Mouse (Mus musculus) limb, embryonic 14.5 days (tissue): ENCODE results near the gene Kdelc1. TPM values are rescaled to one million over a fixed set of nuclear protein-coding genes. Genes with fewer than 3 reads are reported as not detected.

ENCODE experiments used
- ATAC-seq: fragments of 200-750 bp; cut with Nextera tagmentation; 2 replicates; pipeline ENCODE4 v1.8.0; 2017; ENCODE audit warnings: low read depth, moderate number of reproducible peaks, moderate TSS enrichment; ENCODE audit not compliant: low FRiP score
- DNase-seq: peaks from one replicate; pipeline ENCODE4 v3.0.0-alpha.2; 2015; ENCODE audit warnings: low spot score
- H3K27ac ChIP-seq: fragments of 300-500 bp; sonication (generic); replicated peaks from 2 replicates; pipeline ENCODE4 v1.5.1; 2014; ENCODE audit warnings: low read depth, mild to moderate bottlenecking, low read length, moderate library complexity, mixed read lengths
- H3K27me3 ChIP-seq: fragments of 300-500 bp; sonication (generic); 2 replicates; pipeline ENCODE4 v1.6.1; 2014; ENCODE audit warnings: low read length, mixed read lengths; ENCODE audit not compliant: control insufficient read depth, insufficient read depth
- H3K36me3 ChIP-seq: fragments of 300-500 bp; sonication (generic); 2 replicates; pipeline ENCODE4 v1.6.1; 2014; ENCODE audit warnings: mild to moderate bottlenecking, low read length, moderate library complexity, mixed read lengths; ENCODE audit not compliant: control insufficient read depth, insufficient read depth
- H3K4me1 ChIP-seq: fragments of 300-500 bp; sonication (generic); 2 replicates; pipeline ENCODE4 v1.6.1; 2014; ENCODE audit warnings: antibody characterized with exemption, low read length, mixed read lengths; ENCODE audit not compliant: control insufficient read depth, insufficient read depth
- H3K4me2 ChIP-seq: fragments of 300-500 bp; sonication (generic); replicated peaks from 2 replicates; pipeline ENCODE4 v1.6.1; 2014; ENCODE audit warnings: low read depth, mild to moderate bottlenecking, low read length, moderate library complexity; ENCODE audit not compliant: severe bottlenecking
- H3K4me3 ChIP-seq: fragments of 300-500 bp; sonication (generic); replicated peaks from 2 replicates; pipeline ENCODE4 v1.5.1; 2014; ENCODE audit warnings: low read length
- H3K9ac ChIP-seq: fragments of 300-500 bp; sonication (generic); 2 replicates; pipeline ENCODE4 v1.6.1; 2014; ENCODE audit warnings: mild to moderate bottlenecking, low read depth, low read length, moderate library complexity; ENCODE audit not compliant: severe bottlenecking
- H3K9me3 ChIP-seq: fragments of 300-500 bp; sonication (generic); 2 replicates; pipeline ENCODE4 v1.6.1; 2016; ENCODE audit warnings: low read length; ENCODE audit not compliant: control insufficient read depth
- POLR2A ChIP-seq: fragments of 200-500 bp; IDR thresholded peaks from 2 replicates; pipeline ENCODE4 v1.8.0; 2012; ENCODE audit warnings: inconsistent platforms, mild to moderate bottlenecking, moderate library complexity, borderline replicate concordance; ENCODE audit not compliant: insufficient read depth, insufficient read length; ENCODE audit errors: extremely low read depth
- WGBS: fragments of 180-500 bp; shearing (Covaris S2); extraction: QIAGEN DNeasy Blood & Tissue Kit; methylation state at CpG from one replicate; pipeline ENCODE4 v1.1.7; 2014; 5-methylcytosine and 5-hydroxymethylcytosine counted together
- polyA plus RNA-seq, 2 experiments: library from polyadenylated mRNA; depleted of rRNA in 1 of 2; stranded (reverse) in 1 of 2; unstranded in 1 of 2; fragments of >200 nt; fragmentation: Nextera tagmentation in 1 of 2; extraction: Ambion mirVana in 1 of 2; gene quantifications; 2 replicates each; pipeline versions ENCODE4 v1.2.1 to v1.2.3; 2012 to 2014

Kdelc1 gene
- polyA plus RNA-seq, 2 experiments, result 68.3 to 69.7 TPM

DNA sequence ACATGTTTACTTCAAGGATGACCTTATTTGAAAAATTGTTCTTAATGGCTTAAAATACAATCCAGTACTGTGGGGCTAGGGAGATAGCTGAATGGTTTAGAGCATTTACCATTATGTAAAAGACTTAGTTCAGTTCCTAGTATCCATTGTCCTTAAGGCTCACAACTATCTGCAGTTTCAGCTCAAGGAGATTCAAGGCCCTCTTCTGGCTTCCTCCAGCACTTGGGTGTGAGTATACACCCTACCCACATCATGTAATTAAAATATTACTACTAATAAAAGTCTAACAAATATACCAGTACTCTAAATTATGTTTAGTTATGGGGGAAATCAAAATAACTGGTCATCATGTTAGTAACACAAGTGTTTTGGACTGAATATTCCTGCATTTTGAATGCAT lies 1.0 kb downstream of the Kdelc1 start:
- Histone ChIP-seq H3K4me3 (peak overlapping the region; percentile 63), H3K9ac (peak overlapping the region; percentile 87; the same call in 1 of the 2 replicates)

DNA sequence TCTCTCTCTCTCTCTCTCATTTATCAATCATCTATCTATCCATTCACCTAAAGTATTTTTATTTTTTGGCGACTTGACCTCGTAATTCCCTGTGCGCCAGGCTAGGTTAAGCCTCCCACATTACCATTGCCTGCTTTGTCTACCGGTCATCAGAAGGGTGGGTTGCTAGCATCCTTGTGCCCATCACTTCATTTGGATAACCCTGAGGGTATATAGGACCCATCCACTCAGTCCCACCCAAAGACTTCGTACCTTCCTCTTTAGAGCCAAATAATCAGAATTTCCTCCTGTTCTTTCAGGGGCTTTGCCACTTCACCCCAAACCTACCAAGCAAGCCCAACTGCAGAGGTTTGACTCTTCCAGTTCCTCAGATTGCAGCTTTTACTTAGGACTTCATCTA lies 15.7 kb downstream of the Kdelc1 start:
- peaks cover 30% of the 10 kb centered on the region for H3K36me3 ChIP-seq
- DNase-seq, result no peak
- WGBS, result 10% methylated on average over 5 of the region's 5 CpGs
- no peak overlapping the region for H3K27ac ChIP-seq
- no peaks in the 10 kb centered on the region for H3K9me3 ChIP-seq
- peak overlapping the region; percentile 54 for H3K4me2 ChIP-seq
- H3K9ac ChIP-seq, result peak overlapping the region; percentile 56
- TF ChIP-seq POLR2A, result no peak
- peaks cover 3% of the 10 kb centered on the region; the same call in 1 of the 2 replicates for H3K4me1 ChIP-seq
- H3K4me3 ChIP-seq, result peak overlapping the region; percentile 86
- no peaks in the 10 kb centered on the region for H3K27me3 ChIP-seq
- no peak for ATAC-seq

More for the DNA sequence above, 1.0 kb downstream of the Kdelc1 start:
- DNase-seq (no peak), ATAC-seq (no peak)
- Histone ChIP-seq H3K27ac (no peak overlapping the region), H3K27me3 (no peaks in the 10 kb centered on the region), H3K9me3 (no peaks in the 10 kb centered on the region), H3K4me2 (peak overlapping the region; percentile 82), H3K4me1 (0 out of 2 replicates have a peak, but pooled peaks cover 6% of the 10 kb centered on the region), H3K36me3 (peaks cover 34% of the 10 kb centered on the region)
- no peak for TF ChIP-seq POLR2A

- H3K27ac ChIP-seq, result peak within 1 kb of the TSS; percentile 87
- DNase-seq, result peak; percentile 98
- peaks cover 23% of the 10 kb centered on the region for H3K36me3 ChIP-seq
- H3K9me3 ChIP-seq, result no peaks in the 10 kb centered on the region
- H3K27me3 ChIP-seq, result no peaks in the 10 kb centered on the region
- H3K4me2 ChIP-seq, result peak within 1 kb of the TSS; percentile 54
- peak within 1 kb of the TSS; percentile 82 for H3K9ac ChIP-seq
- peak within 1 kb of the TSS; percentile 86 for H3K4me3 ChIP-seq
- TF ChIP-seq POLR2A, result peak; percentile 48; the same call in 1 of the 2 replicates
- peaks cover 3% of the 10 kb centered on the region; the same call in 1 of the 2 replicates for H3K4me1 ChIP-seq
- ATAC-seq, result peak; percentile 98
- 0% methylated on average over 47 of the region's 55 CpGs for WGBS
Measured at GRCm38 (mm10) chr1:44102259-44102717, 16.3 kb downstream of the Kdelc1 start, which contains the start of gene Tex30. Gene Tex30 (minus strand): TSS chr1:44102441.

DNA sequence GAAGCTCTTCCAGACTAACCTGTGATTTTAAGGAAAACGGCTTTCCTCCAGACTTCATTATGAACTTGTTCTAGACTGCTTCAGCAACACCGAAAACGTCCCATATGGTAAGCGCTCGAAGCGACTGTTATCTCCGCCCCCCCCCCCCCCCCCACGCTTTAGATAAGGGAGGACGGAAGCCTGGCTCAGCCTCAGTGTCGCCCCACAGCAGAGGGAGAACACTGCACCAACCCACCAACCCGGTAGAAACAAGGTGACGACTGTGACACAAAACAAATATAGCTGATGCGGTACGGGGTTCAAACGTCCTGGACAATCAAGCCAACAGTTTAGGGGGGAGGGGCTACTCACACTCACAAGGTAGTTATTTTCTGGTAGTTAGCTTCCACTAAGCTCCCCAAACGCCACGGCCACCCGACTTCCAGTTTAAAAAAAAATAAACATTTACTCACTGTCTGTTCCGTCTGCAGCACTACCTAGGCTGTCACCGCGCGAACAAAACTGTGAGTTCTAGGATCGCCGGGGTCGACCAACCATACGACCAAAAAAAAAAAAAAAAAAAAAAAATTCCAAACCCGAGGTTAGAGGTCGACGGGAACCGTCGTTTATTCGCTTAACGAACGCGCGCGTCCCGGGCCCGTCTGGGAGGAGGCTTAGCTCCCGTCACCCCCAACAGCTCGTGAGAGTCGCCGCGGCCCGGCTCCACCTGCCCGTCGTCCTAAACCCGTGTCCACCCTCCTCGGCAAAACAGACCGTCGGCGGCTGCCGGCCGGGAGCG lies 17.0 kb downstream of the Kdelc1 start:
- peak overlapping the region; percentile 86 for H3K4me3 ChIP-seq
- peak overlapping the region; percentile 82 for H3K9ac ChIP-seq
- H3K27me3 ChIP-seq, result no peaks in the 10 kb centered on the region
- WGBS, result under 1% methylated on average over 53 of the region's 55 CpGs
- DNase-seq (peak; percentile 46), ATAC-seq (peak; percentile 68)
- H3K27ac ChIP-seq, result peak overlapping the region; percentile 87
- peaks cover 17% of the 10 kb centered on the region for H3K36me3 ChIP-seq
- peak overlapping the region; percentile 54 for H3K4me2 ChIP-seq
- peaks cover 3% of the 10 kb centered on the region; the same call in 1 of the 2 replicates for H3K4me1 ChIP-seq
- no peak for TF ChIP-seq POLR2A
- H3K9me3 ChIP-seq, result 0 out of 2 replicates have a peak, but pooled peaks cover 4% of the 10 kb centered on the region

GRCm38 (mm10) chr1:44064625-44065024 lies 54.0 kb downstream of the Kdelc1 start:
- ATAC-seq, result no peak
- DNase-seq, result peak; percentile 44
- Histone ChIP-seq H3K9me3 (no peaks in the 10 kb centered on the region), H3K27me3 (no peaks in the 10 kb centered on the region), H3K36me3 (no peaks in the 10 kb centered on the region), H3K27ac (no peak overlapping the region), H3K9ac (no peak overlapping the region), H3K4me3 (no peak overlapping the region), H3K4me2 (no peak overlapping the region), H3K4me1 (no peaks in the 10 kb centered on the region)
- 0% methylated on average over 1 of the region's 1 CpGs for WGBS
- no peak for TF ChIP-seq POLR2A
